Mouse (Mus musculus) myocyte (in vitro differentiated cells): ENCODE measurements around the gene Plekhh1. TPM values are rescaled to one million over a fixed set of nuclear protein-coding genes. Genes with fewer than 3 reads are reported as not detected.
A peak's percentile ranks its signal among the peaks of the same experiment; 100 is the strongest.

Experiments
- H3K27me3 ChIP-seq: one replicate; pipeline ENCODE4 v1.6.1; 2011; ENCODE audit not compliant: control insufficient read depth, insufficient read depth, insufficient read length
- H3K36me3 ChIP-seq: one replicate; pipeline ENCODE4 v1.6.1; 2011; ENCODE audit not compliant: control insufficient read depth, insufficient read depth
- H3K4me2 ChIP-seq: one replicate; pipeline ENCODE4 v1.6.1; 2011; ENCODE audit warnings: low read depth, control low read depth
- H3K4me3 ChIP-seq: one replicate; pipeline ENCODE4 v1.5.1; 2011; ENCODE audit warnings: mild to moderate bottlenecking, control low read depth, moderate library complexity
- H3K79me2 ChIP-seq: one replicate; pipeline ENCODE4 v1.6.1; 2011; ENCODE audit not compliant: control insufficient read depth, insufficient read depth
- H3ac ChIP-seq: one replicate; pipeline ENCODE4 v1.6.1; 2011; ENCODE audit not compliant: control insufficient read depth, insufficient read length
- CEBPB ChIP-seq: IDR thresholded peaks from 2 replicates; pipeline ENCODE4 v1.6.1; 2011; ENCODE audit warnings: mild to moderate bottlenecking, moderate library complexity; ENCODE audit not compliant: poor library complexity, insufficient read depth, severe bottlenecking
- MAX ChIP-seq: IDR thresholded peaks from one replicate; pipeline ENCODE4 v1.6.1; 2011; ENCODE audit warnings: low read depth, mild to moderate bottlenecking, control low read depth
- MYOD1 ChIP-seq, 3 experiments: IDR thresholded peaks; one replicate each; pipeline ENCODE4 v1.6.1; 2011; ENCODE audit warnings: control low read depth in 2 of 3, low read depth in 2 of 3, mild to moderate bottlenecking in 2 of 3, moderate library complexity in 1 of 3; ENCODE audit not compliant: insufficient read length in 2 of 3, control insufficient read depth in 1 of 3
- MYOG ChIP-seq, 3 experiments: IDR thresholded peaks; one replicate each; pipeline ENCODE4 v1.6.1; 2011; ENCODE audit warnings: control low read depth in 2 of 3, low read depth in 2 of 3, mild to moderate bottlenecking in 2 of 3; ENCODE audit not compliant: insufficient read length in 2 of 3, control insufficient read depth in 1 of 3, insufficient read depth in 1 of 3
- POLR2A ChIP-seq: IDR thresholded peaks from one replicate; pipeline ENCODE4 v1.6.1; 2011; ENCODE audit warnings: low read depth, mild to moderate bottlenecking, control low read depth, moderate library complexity; ENCODE audit not compliant: insufficient read length
- POLR2AphosphoS2 ChIP-seq: IDR thresholded peaks from one replicate; pipeline ENCODE4 v1.6.1; 2011; ENCODE audit warnings: low read depth, control low read depth; ENCODE audit not compliant: insufficient read length
- REST ChIP-seq: IDR thresholded peaks from one replicate; pipeline ENCODE4 v1.6.1; 2011; ENCODE audit warnings: mild to moderate bottlenecking, control low read depth, moderate library complexity; ENCODE audit not compliant: insufficient read depth, insufficient read length
- SRF ChIP-seq: IDR thresholded peaks from one replicate; pipeline ENCODE4 v1.6.1; 2011; ENCODE audit warnings: low read depth; ENCODE audit not compliant: control insufficient read depth, insufficient read length
- TCF12 ChIP-seq: IDR thresholded peaks from one replicate; pipeline ENCODE4 v1.6.1; 2011; ENCODE audit warnings: mild to moderate bottlenecking, control low read depth; ENCODE audit not compliant: poor library complexity, insufficient read depth, severe bottlenecking
- TCF3 ChIP-seq: IDR thresholded peaks from one replicate; pipeline ENCODE4 v1.6.1; 2011; ENCODE audit warnings: low read depth, control low read depth; ENCODE audit not compliant: insufficient read length
- USF1 ChIP-seq: IDR thresholded peaks from one replicate; pipeline ENCODE4 v1.6.1; 2011; ENCODE audit warnings: low read depth, mild to moderate bottlenecking, control low read depth, moderate library complexity
- polyA plus RNA-seq: library from polyadenylated mRNA; unstranded; fragments of >200 nt; fragmentation: generic; extraction: Trizol; gene quantifications from one replicate; pipeline ENCODE4 v1.2.1, GENCODE M21; 2012; ENCODE audit warnings: missing spikeins

Plekhh1 gene
- polyA plus RNA-seq: 3.5 TPM

DNA sequence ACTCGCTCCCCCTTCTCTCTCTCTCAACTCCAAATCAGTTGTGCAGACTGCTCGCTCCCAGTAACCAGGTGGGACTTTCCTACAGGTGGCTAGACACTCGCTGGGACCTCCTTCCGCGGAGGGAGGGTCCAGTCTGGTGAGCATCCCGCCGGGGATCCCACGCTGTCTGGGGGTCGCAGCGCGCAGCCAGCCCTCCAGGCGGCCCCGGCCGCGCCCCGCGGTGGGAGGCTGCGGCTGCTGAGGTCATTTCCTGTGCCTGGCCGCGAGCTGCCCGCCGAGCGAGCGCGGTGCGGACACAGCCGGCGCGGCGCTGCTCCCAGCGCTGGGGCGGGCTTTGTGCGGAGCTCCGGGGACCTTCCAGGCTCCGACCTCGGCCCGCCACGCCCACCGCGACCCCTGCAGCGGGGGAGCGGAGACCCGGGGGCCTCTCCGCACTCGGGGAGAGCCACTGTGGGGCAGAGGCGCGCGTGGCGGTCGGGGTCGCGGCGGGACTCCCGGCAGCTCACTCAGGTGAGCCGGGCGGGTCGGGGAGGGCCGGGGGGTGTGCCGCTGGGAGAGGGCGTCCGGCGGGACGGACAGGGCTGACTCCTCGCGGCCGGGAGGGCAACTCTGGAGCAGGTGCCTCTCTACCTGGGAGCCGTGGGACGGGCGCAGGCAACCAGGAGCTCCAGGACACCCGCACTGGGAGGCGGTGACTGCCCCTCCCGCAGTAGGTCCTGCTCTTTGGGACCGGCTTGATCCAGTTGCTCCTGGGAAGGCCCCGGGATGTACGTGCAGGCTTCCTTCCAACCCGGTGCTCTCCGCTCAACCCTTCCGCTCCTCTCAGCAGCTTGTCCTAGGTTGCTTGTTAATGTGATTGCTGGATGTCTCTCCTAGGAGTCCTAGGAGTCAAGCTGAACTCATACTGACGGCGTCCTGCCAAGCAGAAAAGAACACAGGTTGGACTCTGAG is at the start of gene Plekhh1:
Gene Plekhh1 (plus strand): TSS at position 253 of the 951 bp plus-strand sequence.
- Histone ChIP-seq H3K79me2 (no peaks in the 10 kb centered on the region), H3K4me3 (peak within 1 kb of the TSS; percentile 38), H3K4me2 (peak within 1 kb of the TSS; percentile 79), H3K27me3 (no peaks in the 10 kb centered on the region), H3ac (peak within 1 kb of the TSS; percentile 28), H3K36me3 (no peaks in the 10 kb centered on the region)
- no peak for TF ChIP-seq USF1
- TF ChIP-seq POLR2AphosphoS2: peak; percentile 79
- peak in 1 of 3 experiments; percentile 48 for TF ChIP-seq MYOD1 (IDR thresholded peaks at IDR 0.05; ENCODE audit: control insufficient read depth in 1 of 3, insufficient read length in 2 of 3, low read depth in 2 of 3)
- peak in 2 of 3 experiments; percentile 23 to 43 for TF ChIP-seq MYOG (IDR thresholded peaks at IDR 0.05; ENCODE audit: control insufficient read depth in 1 of 3, insufficient read depth in 1 of 3, insufficient read length in 2 of 3, low read depth in 2 of 3)
- peak; percentile 84 for TF ChIP-seq POLR2A

DNA sequence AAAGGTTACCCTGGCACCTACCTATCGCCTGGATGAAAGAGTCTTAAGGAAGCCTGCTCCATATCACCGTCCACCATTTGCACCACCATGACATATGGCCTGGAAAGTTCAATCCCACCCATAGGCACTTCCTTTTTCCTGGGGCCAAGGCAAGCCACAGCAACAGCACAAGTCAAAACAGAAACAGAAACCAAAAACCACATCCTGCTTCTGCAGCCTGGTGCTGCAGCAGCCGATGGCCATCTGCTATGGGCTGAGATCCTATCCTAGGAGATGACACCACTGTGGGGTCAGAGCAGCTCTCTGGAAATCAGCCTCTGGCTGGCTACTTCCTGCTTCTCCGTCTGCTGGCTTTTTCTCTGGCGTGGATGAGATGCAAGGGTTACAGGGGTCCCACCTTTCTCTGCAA is 48.3 kb upstream of the Plekhh1 start:
- Histone ChIP-seq H3K36me3 (no peaks in the 10 kb centered on the region), H3ac (no peak overlapping the region), H3K4me2 (peak overlapping the region; percentile 63), H3K79me2 (no peaks in the 10 kb centered on the region), H3K4me3 (no peak overlapping the region), H3K27me3 (no peaks in the 10 kb centered on the region)
- TF ChIP-seq REST (no peak), TCF12 (peak; percentile 4), MYOD1 (IDR thresholded peaks at IDR 0.05; ENCODE audit: control insufficient read depth in 1 of 3, insufficient read length in 2 of 3, low read depth in 2 of 3) (peak in 1 of 3 experiments; percentile 70), MYOG (IDR thresholded peaks at IDR 0.05; ENCODE audit: control insufficient read depth in 1 of 3, insufficient read depth in 1 of 3, insufficient read length in 2 of 3, low read depth in 2 of 3) (peak in 1 of 3 experiments; percentile 43)

DNA sequence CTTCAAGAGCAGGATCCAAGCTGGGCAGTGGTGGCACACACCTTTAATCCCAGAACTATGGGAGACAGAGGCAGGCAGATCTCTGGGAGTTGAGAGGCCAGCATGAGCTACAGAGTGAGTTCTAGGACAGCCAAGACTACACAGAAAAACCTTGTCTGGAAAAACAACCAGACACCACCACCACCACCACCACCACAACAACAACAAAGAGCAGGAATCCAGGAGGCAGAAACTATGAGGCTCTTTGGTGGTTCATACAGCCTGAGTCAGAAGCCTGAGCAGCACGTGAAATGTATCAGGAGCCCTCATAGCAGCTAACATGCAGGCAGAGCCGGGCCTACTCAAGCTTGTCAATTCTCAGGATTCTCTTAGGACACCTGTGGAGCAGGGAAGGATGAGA is 47.8 kb upstream of the Plekhh1 start:
- Histone ChIP-seq H3K4me2 (peak overlapping the region; percentile 63), H3ac (no peak overlapping the region), H3K4me3 (no peak overlapping the region), H3K79me2 (no peaks in the 10 kb centered on the region), H3K27me3 (no peaks in the 10 kb centered on the region), H3K36me3 (no peaks in the 10 kb centered on the region)
- TF ChIP-seq REST: no peak
- TF ChIP-seq POLR2A: no peak
- no peak for TF ChIP-seq SRF
- TF ChIP-seq MYOG (IDR thresholded peaks at IDR 0.05; ENCODE audit: control insufficient read depth in 1 of 3, insufficient read depth in 1 of 3, insufficient read length in 2 of 3, low read depth in 2 of 3): no peak
- no peak for TF ChIP-seq POLR2AphosphoS2
- no peak for TF ChIP-seq MYOD1 (IDR thresholded peaks at IDR 0.05; ENCODE audit: control insufficient read depth in 1 of 3, insufficient read length in 2 of 3, low read depth in 2 of 3)
- TF ChIP-seq TCF3: no peak
- no peak for TF ChIP-seq MAX
- no peak for TF ChIP-seq USF1
- TF ChIP-seq TCF12: no peak

DNA sequence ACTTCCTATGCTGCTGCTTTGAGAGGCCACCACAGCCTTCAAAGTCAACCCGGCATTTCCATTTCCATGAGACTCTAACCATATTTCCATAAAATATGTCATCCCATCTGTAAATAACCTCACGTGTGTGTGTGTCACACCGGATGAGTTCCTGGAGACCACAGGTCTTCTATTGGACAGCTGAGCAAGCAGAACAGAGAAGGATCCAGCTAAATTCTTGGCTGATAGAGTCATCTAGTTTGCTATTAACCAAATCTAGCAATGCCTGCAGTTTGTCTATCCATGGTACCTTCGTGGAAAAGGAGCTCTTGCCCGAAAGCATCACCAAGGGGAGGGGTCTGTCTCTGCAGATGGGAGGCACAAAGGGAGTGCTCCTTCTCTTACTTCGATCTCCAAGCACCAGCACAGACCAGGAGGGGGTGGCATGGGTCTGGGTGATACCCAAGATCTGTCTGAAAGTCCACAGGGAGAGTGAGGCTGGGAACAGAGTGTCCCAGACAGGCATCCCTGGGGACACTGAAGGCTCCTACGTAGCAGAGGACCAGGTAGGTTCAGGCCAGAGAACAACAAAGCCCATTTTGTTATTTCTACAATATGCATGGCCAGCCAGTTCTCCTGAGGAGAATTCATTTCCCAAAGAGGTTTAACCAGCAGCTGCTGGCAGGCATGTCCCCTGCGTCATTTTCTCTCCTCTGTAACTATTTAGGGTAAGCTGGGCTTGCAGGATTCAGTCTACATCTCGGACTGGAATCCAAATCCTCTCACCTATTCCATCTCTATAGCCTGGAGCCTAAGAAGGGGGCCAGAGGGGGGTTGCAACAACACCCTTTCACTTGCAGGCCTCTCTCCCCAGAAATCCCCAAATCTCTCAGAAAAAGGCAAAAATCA is 46.8 kb upstream of the Plekhh1 start:
- Histone ChIP-seq H3K4me3 (no peak overlapping the region), H3K27me3 (no peaks in the 10 kb centered on the region), H3ac (no peak overlapping the region), H3K79me2 (no peaks in the 10 kb centered on the region), H3K36me3 (no peaks in the 10 kb centered on the region), H3K4me2 (no peak overlapping the region)
- TF ChIP-seq USF1 (no peak), MYOD1 (IDR thresholded peaks at IDR 0.05; ENCODE audit: control insufficient read depth in 1 of 3, insufficient read length in 2 of 3, low read depth in 2 of 3) (peak in 1 of 3 experiments; percentile 4)

DNA sequence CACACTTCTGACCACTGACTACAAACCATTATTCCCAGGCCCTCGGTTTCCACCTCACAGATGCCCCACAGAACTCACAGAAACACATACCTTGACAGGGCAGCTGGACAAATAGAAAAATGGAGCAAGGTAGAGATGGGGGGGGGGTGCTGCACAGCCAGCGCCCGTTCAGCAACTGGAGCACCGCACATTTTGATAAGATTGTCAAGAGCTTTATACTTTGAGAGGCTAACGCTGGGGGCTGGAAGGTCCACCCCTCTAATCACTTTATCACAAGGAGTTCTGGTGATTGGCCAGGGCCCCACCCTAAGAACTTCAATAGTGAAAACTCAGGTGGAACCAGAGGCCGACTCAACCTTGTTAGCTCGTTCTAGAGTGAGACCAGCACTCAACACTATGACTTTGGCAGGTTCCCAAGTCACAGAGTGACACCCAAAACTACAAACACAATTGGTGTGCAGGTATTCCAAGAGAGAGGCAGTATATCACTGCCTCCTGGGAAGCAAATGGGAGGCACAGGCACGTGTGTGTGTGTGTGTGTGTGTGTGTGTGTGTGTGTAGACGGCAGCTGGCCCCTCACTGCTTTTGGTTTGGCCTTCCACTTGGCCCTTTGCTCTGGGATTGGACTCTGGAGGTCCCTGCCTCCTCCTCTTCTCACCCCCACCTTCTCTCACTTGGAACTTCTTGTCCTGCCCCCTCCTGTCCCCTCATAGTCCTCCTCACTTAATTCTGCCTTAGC is 45.5 kb upstream of the Plekhh1 start:
- Histone ChIP-seq H3K79me2 (no peaks in the 10 kb centered on the region), H3K4me3 (no peak overlapping the region), H3K36me3 (no peaks in the 10 kb centered on the region), H3ac (no peak overlapping the region), H3K27me3 (no peaks in the 10 kb centered on the region), H3K4me2 (no peak overlapping the region)
- TF ChIP-seq CEBPB (no peak), MYOG (IDR thresholded peaks at IDR 0.05; ENCODE audit: control insufficient read depth in 1 of 3, insufficient read depth in 1 of 3, insufficient read length in 2 of 3, low read depth in 2 of 3) (peak in 2 of 3 experiments; percentile 50 to 65), POLR2A (no peak), MYOD1 (IDR thresholded peaks at IDR 0.05; ENCODE audit: control insufficient read depth in 1 of 3, insufficient read length in 2 of 3, low read depth in 2 of 3) (peak in 2 of 3 experiments; percentile 36 to 67), SRF (no peak)
